12 mouse cellular contexts compared by ENCODE assay signal in genomic region chr2:174848981-174849681, GRCm38 (mm10).
DNase-seq lines count a peak whose midpoint lies in the region; ATAC-seq and TF ChIP-seq lines count a peak whose summit lies in the region.
"Had no signal": no experiment of that assay in that cellular context is flagged by ENCODE, and none has a peak within 500 bp of the region (broad histone marks: within the 10 kb centered on the region; RNA-seq: fewer than 3 reads in every experiment).

No protein-coding gene starts in this region.

- no peaks in the 10 kb centered on the region for H3K9me3 ChIP-seq in intestine, embryonic 14.5 days (ENCODE audit: control insufficient read depth, low read length)
- H3K9me3 ChIP-seq in intestine, postnatal 0 days (ENCODE audit: control insufficient read depth), result no peaks in the 10 kb centered on the region
- H3K9me3 ChIP-seq in embryonic facial prominence, embryonic 15.5 days (replicated peaks), result no peaks in the 10 kb centered on the region
- H3K9me3 ChIP-seq in intestine, embryonic 16.5 days (ENCODE audit: control insufficient read depth, low read length), result no peaks in the 10 kb centered on the region
- H3K9me3 ChIP-seq in neural tube, embryonic 13.5 days, result 0 out of 2 replicates have a peak, but pooled peaks cover 3% of the 10 kb centered on the region

- H3K9ac ChIP-seq in intestine, embryonic 14.5 days (ENCODE audit: low read length), result no peak overlapping the region
- H3K9ac ChIP-seq in intestine, postnatal 0 days (ENCODE audit: low read depth, low read length), result no peak overlapping the region
- H3K9ac ChIP-seq in embryonic facial prominence, embryonic 15.5 days, result no peak overlapping the region
- H3K9ac ChIP-seq in intestine, embryonic 16.5 days (ENCODE audit: low read depth, low read length), result no peak overlapping the region
- H3K9ac ChIP-seq in neural tube, embryonic 13.5 days, result peak overlapping the region; percentile 31; the same call in 1 of the 2 replicates

- WGBS in intestine, embryonic 14.5 days, result 25% methylated on average over 16 of the region's 16 CpGs
- 29% methylated on average over 16 of the region's 16 CpGs for WGBS in intestine, postnatal 0 days
- 38% methylated on average over 16 of the region's 16 CpGs for WGBS in embryonic facial prominence, embryonic 15.5 days
- WGBS in intestine, embryonic 16.5 days, result 28% methylated on average over 16 of the region's 16 CpGs
- WGBS in neural tube, embryonic 13.5 days, result 51% methylated on average over 16 of the region's 16 CpGs

- peak; percentile 61; the same call in 1 of the 2 replicates for ATAC-seq in intestine, embryonic 14.5 days (replicated peaks; ENCODE audit: low FRiP score, low TSS enrichment, low read depth)
- no peak for ATAC-seq in intestine, postnatal 0 days
- ATAC-seq in embryonic facial prominence, embryonic 15.5 days (ENCODE audit: insufficient number of reproducible peaks, low FRiP score, low TSS enrichment, low read depth), result 0 out of 2 replicates have a peak, but pooled peaks have one; percentile 3
- ATAC-seq in intestine, embryonic 16.5 days, result peak; percentile 38; the same call in 1 of the 2 replicates
- peak; percentile 45; the same call in 1 of the 2 replicates for ATAC-seq in neural tube, embryonic 13.5 days (ENCODE audit: low read depth)
- ATAC-seq: Patski had no signal

- H3K4me3 ChIP-seq in intestine, embryonic 14.5 days (ENCODE audit: low read depth, low read length), result no peak overlapping the region
- no peak overlapping the region for H3K4me3 ChIP-seq in intestine, postnatal 0 days (ENCODE audit: low read depth, low read length)
- no peak overlapping the region for H3K4me3 ChIP-seq in embryonic facial prominence, embryonic 15.5 days (replicated peaks)
- no peak overlapping the region for H3K4me3 ChIP-seq in intestine, embryonic 16.5 days (ENCODE audit: low read length)
- H3K4me3 ChIP-seq in neural tube, embryonic 13.5 days, result no peak overlapping the region
- H3K4me3 ChIP-seq: left cerebral cortex, adult 2 months had no signal

- no peak for TF ChIP-seq CTCF in intestine, postnatal 0 days (IDR thresholded peaks at IDR 0.05; ENCODE audit: low read depth)

- H3K4me2 ChIP-seq in intestine, embryonic 14.5 days (ENCODE audit: low read length), result no peak overlapping the region
- H3K4me2 ChIP-seq in intestine, postnatal 0 days (replicated peaks; ENCODE audit: low read depth), result no peak overlapping the region
- H3K4me2 ChIP-seq in embryonic facial prominence, embryonic 15.5 days (replicated peaks), result no peak overlapping the region
- H3K4me2 ChIP-seq in intestine, embryonic 16.5 days (ENCODE audit: low read depth, low read length), result no peak overlapping the region
- no peak overlapping the region for H3K4me2 ChIP-seq in neural tube, embryonic 13.5 days

- H3K27me3 ChIP-seq in intestine, embryonic 14.5 days (replicated peaks; ENCODE audit: control insufficient read depth, insufficient read depth, low read length), result no peaks in the 10 kb centered on the region
- no peaks in the 10 kb centered on the region for H3K27me3 ChIP-seq in intestine, postnatal 0 days (replicated peaks; ENCODE audit: control insufficient read depth, insufficient read depth, low read length)
- H3K27me3 ChIP-seq in embryonic facial prominence, embryonic 15.5 days, result no peaks in the 10 kb centered on the region
- no peaks in the 10 kb centered on the region for H3K27me3 ChIP-seq in intestine, embryonic 16.5 days (replicated peaks; ENCODE audit: control insufficient read depth, insufficient read depth, low read length)
- no peaks in the 10 kb centered on the region for H3K27me3 ChIP-seq in neural tube, embryonic 13.5 days
- H3K27me3 ChIP-seq: Patski had no signal

- DNase-seq in intestine, embryonic 14.5 days (ENCODE audit: low spot score), result peak; percentile 62
- DNase-seq in adrenal gland, postnatal 14 days, result no peak
- DNase-seq in heart, adult 8-10 months (ENCODE audit: low spot score), result no peak
- no peak for DNase-seq in spleen, postnatal 4 days (ENCODE audit: low spot score in 2 of 2)
- DNase-seq: gastrocnemius, postnatal 36 days; lung, postnatal 4 days had no signal

- H3K36me3 ChIP-seq in intestine, embryonic 14.5 days (ENCODE audit: control insufficient read depth, insufficient read depth, low read length), result no peaks in the 10 kb centered on the region
- no peaks in the 10 kb centered on the region for H3K36me3 ChIP-seq in intestine, postnatal 0 days (ENCODE audit: control insufficient read depth, insufficient read depth)
- no peaks in the 10 kb centered on the region for H3K36me3 ChIP-seq in embryonic facial prominence, embryonic 15.5 days
- H3K36me3 ChIP-seq in intestine, embryonic 16.5 days (ENCODE audit: control insufficient read depth, insufficient read depth, low read length), result no peaks in the 10 kb centered on the region
- no peaks in the 10 kb centered on the region for H3K36me3 ChIP-seq in neural tube, embryonic 13.5 days

- H3K27ac ChIP-seq in intestine, embryonic 14.5 days (ENCODE audit: low read depth), result peak overlapping the region; percentile 19
- H3K27ac ChIP-seq in intestine, postnatal 0 days (ENCODE audit: low read depth, low read length), result no peak overlapping the region
- H3K27ac ChIP-seq in embryonic facial prominence, embryonic 15.5 days (replicated peaks), result peak overlapping the region; percentile 68
- peak overlapping the region; percentile 61 for H3K27ac ChIP-seq in intestine, embryonic 16.5 days (ENCODE audit: low read length)
- peak overlapping the region; percentile 77 for H3K27ac ChIP-seq in neural tube, embryonic 13.5 days (replicated peaks)
- H3K27ac ChIP-seq: left cerebral cortex, adult 2 months had no signal

- peaks cover 32% of the 10 kb centered on the region for H3K4me1 ChIP-seq in intestine, embryonic 14.5 days (replicated peaks; ENCODE audit: control insufficient read depth, insufficient read depth, low read length)
- H3K4me1 ChIP-seq in intestine, postnatal 0 days (replicated peaks; ENCODE audit: control insufficient read depth, insufficient read depth, low read length), result no peaks in the 10 kb centered on the region
- peaks cover 26% of the 10 kb centered on the region for H3K4me1 ChIP-seq in embryonic facial prominence, embryonic 15.5 days
- H3K4me1 ChIP-seq in intestine, embryonic 16.5 days (ENCODE audit: control insufficient read depth, insufficient read depth, low read length), result peaks cover 20% of the 10 kb centered on the region
- peaks cover 30% of the 10 kb centered on the region for H3K4me1 ChIP-seq in neural tube, embryonic 13.5 days (replicated peaks)
